Mouse (Mus musculus): ENCODE results near the gene Tff2. TPM values are rescaled to one million over a fixed set of nuclear protein-coding genes. Genes with fewer than 3 reads are reported as not detected.
A peak's percentile ranks its signal among the peaks of the same experiment; 100 is the strongest.

The Tff2 gene
- total RNA-seq, 1 experiment from 2014 or later: not detected

DNA sequence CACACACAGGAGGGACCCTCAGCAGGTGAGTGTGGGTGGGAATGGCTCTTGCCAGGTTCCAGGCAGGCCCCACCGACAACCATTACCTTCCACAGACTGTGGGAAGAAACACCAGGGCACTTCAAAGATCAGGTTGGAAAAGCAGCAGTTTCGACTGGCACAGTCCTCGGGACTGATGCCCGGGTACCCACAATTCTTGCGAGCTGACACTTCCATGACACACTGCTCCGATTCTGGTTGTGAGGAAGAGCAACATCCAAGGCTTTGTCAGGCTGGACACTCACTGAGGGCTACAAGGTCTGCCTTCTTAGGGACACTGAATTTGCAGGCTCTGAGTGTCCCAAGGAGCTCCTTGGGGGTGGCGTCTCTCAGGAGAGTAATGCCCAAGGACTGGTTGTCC lies 2.0 kb downstream of the Tff2 start:
- no peak for ATAC-seq (replicated peaks; ENCODE audit: insufficient number of reproducible peaks, low FRiP score, low TSS enrichment, poor library complexity, severe bottlenecking)

GRCm38 (mm10) chr17:31138398-31138797 lies 5.7 kb downstream of the Tff2 start:
- ATAC-seq (replicated peaks; ENCODE audit: insufficient number of reproducible peaks, low FRiP score, low TSS enrichment, poor library complexity, severe bottlenecking): peak; percentile 65; the same call in 1 of the 2 replicates

- no peak for ATAC-seq (replicated peaks; ENCODE audit: insufficient number of reproducible peaks, low FRiP score, low TSS enrichment, poor library complexity, severe bottlenecking)
Observed at GRCm38 (mm10) chr17:31136821-31137220, 7.3 kb downstream of the Tff2 start.

DNA sequence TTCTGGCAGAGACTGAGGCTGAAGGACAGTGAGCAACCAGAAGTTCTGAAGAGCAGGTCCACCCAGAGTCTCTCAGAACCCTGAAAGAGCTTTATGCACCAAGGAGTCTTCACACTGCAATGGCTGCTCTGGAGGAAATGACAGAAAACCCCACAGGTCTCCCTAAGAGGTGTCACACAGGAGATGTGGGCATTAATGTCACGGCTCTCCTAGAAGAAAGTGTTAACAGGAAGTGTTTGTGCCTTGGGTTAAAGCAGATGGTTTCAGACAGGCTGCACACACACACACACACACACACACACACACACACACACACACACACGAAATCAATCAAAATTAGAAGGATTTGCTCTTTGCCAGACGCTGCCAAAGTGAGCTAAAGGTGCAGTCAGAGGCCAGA lies 7.8 kb downstream of the Tff2 start:
- ATAC-seq (replicated peaks; ENCODE audit: insufficient number of reproducible peaks, low FRiP score, low TSS enrichment, poor library complexity, severe bottlenecking): no peak

DNA sequence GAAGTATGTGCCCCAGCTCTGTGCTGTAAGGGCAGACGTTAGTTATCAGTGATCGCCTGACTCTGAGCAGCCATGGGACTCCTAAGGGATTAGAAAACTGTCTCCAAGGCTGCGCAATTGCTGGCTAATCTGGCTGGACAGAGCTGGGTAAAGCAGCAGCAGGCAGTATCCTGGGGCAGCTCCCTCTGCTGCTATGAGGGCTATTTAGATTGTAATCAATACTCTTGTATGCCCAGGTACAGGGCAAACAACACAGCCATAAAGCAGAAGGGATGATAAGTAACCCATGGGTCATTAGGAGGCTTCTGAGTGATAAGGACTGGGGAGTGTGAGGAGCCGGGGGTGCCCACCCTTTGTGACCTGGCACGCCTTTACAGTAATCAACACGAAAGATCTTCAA lies 9.2 kb downstream of the Tff2 start:
- no peak for ATAC-seq (replicated peaks; ENCODE audit: insufficient number of reproducible peaks, low FRiP score, low TSS enrichment, poor library complexity, severe bottlenecking)

DNA sequence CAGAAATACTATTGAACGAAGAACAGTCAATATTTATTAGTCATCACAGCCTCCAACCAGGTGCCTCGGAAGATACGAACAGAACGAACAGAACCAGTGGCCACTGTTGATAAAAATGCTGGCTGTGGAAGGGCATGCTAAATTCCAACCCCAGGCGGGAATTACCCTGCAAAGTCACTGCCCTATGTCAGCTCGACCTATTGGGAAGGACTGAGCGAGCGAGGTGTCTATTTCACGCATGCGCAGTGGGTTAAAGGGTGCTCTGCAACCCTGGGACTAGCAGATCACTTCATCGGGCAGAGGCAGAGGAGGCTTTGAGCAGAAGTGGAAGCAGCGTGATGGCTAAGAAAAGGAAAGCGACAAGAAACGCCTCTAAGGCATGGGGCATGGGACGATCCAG lies 10.3 kb downstream of the Tff2 start:
- ATAC-seq (replicated peaks; ENCODE audit: insufficient number of reproducible peaks, low FRiP score, low TSS enrichment, poor library complexity, severe bottlenecking): no peak

DNA sequence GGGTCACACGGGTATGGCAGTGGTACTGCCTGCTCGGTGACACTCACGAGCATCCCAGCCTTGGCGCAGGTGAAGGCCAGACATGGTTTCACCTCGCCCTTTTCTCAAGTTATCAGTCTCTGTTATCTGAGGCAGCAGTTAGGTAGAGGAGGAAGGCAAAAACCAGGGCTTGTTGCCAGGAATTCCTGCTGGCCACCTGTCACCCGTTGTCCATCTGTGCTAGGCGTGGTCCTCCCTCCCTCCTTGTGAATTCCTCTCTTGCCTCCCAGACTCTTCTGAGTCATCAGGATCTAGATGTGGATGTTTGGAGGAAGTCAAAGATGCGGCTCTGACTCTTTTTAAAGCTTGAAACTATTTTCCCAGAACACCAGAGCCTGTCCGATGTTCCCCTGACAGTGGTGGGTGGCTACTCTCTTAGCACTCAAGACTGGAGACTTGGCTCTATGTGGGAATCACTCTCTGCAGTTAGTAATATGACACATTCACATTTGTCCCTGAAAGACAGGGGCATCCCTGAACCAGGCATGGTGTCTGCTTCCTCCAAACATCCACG lies 12.7 kb downstream of the Tff2 start:
- ATAC-seq (replicated peaks; ENCODE audit: insufficient number of reproducible peaks, low FRiP score, low TSS enrichment, poor library complexity, severe bottlenecking): no peak

- no peak for ATAC-seq (replicated peaks; ENCODE audit: insufficient number of reproducible peaks, low FRiP score, low TSS enrichment, poor library complexity, severe bottlenecking)
Observed at GRCm38 (mm10) chr17:31129452-31129851, 14.6 kb downstream of the Tff2 start, which contains the start of gene Tff3. TSS of gene Tff3 (minus strand) at chr17:31129646.

GRCm38 (mm10) chr17:31128708-31129318 lies 15.3 kb downstream of the Tff2 start:
- ATAC-seq (replicated peaks; ENCODE audit: insufficient number of reproducible peaks, low FRiP score, low TSS enrichment, poor library complexity, severe bottlenecking): no peak

GRCm38 (mm10) chr17:31125548-31126266 lies 18.4 kb downstream of the Tff2 start:
- no peak for ATAC-seq (replicated peaks; ENCODE audit: insufficient number of reproducible peaks, low FRiP score, low TSS enrichment, poor library complexity, severe bottlenecking)

DNA sequence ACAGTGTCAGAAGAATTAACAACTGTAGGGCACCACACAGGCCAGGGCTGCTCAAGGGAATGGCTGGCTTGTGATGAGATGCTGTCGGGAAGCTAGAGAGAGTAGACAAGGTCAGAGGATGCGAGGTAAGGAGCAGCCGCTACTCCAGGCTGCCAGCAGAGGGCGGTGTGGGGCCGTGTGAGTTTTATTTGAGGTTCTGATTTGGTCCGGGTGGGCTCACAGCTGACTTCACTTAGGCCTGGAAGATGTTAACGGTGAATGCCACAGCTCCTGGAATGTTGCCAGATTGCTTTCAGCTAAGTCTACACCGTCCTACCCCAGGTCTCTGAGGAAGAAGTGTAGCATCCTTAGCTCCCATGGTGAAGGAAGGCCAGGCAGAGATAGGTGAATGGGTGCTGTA lies 22.1 kb downstream of the Tff2 start:
- ATAC-seq (replicated peaks; ENCODE audit: insufficient number of reproducible peaks, low FRiP score, low TSS enrichment, poor library complexity, severe bottlenecking): peak; percentile 60

DNA sequence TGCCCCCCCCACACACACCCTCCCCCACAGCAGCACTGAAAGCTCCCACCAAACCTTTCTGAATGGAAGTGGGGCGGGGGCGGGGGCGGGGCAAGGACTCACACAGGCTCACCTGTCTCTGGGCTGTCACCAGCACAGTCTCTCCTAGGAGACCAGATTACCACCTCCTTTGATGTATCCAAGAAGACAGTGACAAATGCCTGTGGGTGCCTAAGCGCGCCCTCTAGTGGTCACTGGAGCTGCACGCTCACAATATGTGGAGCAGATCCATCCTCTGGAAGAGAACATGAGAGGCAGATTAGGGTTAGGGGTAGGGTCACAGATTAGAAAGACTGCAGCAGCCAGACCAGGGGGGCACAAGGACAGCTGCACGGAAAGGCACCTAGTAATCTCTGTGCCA lies 24.7 kb downstream of the Tff2 start:
- peak; percentile 60 for ATAC-seq (replicated peaks; ENCODE audit: insufficient number of reproducible peaks, low FRiP score, low TSS enrichment, poor library complexity, severe bottlenecking)

GRCm38 (mm10) chr17:31117946-31118345 lies 26.1 kb downstream of the Tff2 start:
- no peak for ATAC-seq (replicated peaks; ENCODE audit: insufficient number of reproducible peaks, low FRiP score, low TSS enrichment, poor library complexity, severe bottlenecking)

DNA sequence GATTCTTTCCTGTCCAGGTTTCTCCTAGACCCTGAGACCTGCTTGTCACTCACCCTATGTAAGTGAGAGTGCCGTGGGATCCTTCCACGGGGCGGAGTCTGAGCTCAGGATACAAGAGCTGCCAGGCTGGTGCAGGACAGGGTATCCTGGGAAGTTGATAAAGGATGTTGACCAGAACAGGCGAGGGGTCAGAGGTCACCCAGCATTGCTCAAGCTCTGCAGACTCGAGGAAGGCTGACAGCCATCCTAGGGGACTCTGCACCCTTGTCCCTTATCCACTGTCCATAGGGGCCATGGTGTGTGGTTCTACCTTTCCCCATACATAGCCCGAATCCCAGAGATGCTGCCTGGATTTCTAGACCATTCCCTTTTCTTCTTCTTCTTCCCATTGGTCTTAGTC lies 28.0 kb downstream of the Tff2 start:
- ATAC-seq (replicated peaks; ENCODE audit: insufficient number of reproducible peaks, low FRiP score, low TSS enrichment, poor library complexity, severe bottlenecking): no peak

DNA sequence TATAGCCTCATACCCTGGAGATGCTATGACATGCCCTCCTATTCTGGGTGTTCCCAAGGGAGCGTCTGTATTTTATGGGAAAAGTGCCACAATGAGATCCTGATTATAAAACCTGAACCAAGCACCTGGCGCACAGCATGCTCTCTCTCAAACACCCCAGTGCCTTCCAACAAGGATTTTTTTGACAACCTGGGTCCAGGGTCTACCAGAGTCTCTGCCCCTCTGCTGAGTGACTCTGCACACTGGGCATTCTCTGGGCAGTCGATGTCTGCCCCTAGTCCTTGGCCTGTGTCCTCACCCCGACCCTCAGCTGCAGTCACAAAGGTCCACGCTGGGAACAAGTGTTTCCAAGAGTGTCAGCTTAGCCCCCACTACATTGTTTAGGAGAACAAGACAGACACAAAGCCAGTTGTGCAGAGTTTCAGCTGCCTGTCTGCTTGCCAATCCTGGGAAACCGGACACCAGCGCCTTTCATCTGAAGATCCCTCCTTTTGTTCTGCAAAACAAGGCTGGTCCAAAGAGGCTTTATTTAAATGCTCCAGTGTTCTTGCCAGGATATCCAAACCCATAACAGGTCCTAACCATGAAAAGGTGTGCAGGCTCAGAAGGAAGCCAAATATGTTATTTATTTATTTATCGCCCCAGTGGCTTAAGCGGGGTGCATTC lies 30.8 kb downstream of the Tff2 start:
- no peak for ATAC-seq (replicated peaks; ENCODE audit: insufficient number of reproducible peaks, low FRiP score, low TSS enrichment, poor library complexity, severe bottlenecking)

DNA sequence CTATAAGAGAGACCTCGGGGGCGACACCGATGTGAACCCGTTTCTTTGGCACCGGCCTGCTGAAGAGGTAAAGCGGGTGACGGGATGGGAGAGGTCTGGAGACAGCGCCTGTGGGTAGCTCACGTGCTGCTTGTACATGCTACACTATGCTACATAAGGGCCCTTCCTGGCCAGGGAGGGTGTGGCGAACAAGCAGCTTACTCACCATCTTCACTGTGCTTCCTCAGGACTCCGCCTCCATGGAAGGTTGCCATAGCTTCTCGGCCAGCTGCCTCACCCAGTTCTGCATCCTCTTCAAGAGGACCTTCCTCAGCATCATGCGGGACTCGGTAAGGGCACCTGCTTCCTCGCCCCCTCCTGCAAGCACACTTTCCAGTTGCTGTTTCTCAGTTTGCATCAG lies 35.7 kb downstream of the Tff2 start:
- no peak for ATAC-seq (replicated peaks; ENCODE audit: insufficient number of reproducible peaks, low FRiP score, low TSS enrichment, poor library complexity, severe bottlenecking)

DNA sequence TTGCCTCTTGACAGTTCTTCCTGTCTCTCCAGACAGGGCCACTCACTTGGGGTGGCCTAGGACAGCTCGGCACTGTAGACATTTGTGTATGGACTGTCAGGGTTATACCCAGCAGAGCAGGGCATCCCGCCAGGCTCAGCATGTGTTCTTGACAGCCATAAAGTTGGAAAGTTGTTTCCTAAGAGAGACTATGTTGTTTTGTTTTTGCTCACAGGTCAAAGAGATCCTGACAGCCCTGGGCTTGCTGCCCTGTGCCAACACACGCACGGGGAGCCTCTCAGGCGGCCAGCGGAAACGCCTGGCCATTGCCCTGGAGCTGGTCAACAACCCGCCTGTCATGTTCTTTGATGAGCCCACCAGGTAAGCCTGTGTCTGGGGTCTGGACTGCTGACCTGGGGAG lies 40.3 kb downstream of the Tff2 start:
- ATAC-seq (replicated peaks; ENCODE audit: insufficient number of reproducible peaks, low FRiP score, low TSS enrichment, poor library complexity, severe bottlenecking): no peak

DNA sequence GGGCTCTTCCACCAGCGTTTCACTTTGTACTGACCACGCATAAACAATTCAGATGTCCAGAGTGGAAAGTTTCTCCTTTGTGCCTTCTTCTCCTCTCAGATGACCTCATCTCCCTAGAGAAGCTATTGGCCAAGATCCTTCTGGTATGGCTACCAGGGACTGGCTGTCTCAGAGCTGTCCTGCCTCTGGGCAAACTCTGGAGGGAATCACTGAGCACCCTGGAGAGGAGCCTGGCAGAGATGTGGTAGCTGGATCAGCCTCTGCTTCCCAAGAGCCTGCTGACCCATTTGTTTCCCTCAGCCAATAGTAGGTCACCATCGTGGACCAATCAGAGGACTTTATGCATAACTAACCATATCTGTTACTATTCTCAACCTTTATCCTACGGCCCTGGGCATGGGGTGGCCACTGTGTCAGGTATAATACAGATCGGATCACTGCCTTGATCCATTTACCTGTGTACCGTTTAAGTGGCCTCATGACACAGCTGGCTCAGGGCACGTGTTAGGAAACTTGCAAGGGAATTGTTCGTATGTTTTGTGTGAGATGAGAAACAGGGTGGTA lies 41.0 kb downstream of the Tff2 start:
- ATAC-seq (replicated peaks; ENCODE audit: insufficient number of reproducible peaks, low FRiP score, low TSS enrichment, poor library complexity, severe bottlenecking): no peak

- no peak for ATAC-seq (replicated peaks; ENCODE audit: insufficient number of reproducible peaks, low FRiP score, low TSS enrichment, poor library complexity, severe bottlenecking)
Observed at GRCm38 (mm10) chr17:31098788-31099187, 45.3 kb downstream of the Tff2 start.

Measured in monocyte, adult 5-6 weeks (primary cell).